Mouse (Mus musculus) liver, embryonic 14.5 days (tissue): ENCODE data around the gene Zdhhc13. TPM values are rescaled to one million over a fixed set of nuclear protein-coding genes. Genes with fewer than 3 reads are reported as not detected.

Experiments used
- ATAC-seq: fragments of 200-750 bp; cut with Nextera tagmentation; 2 replicates; pipeline ENCODE4 v1.8.0; 2017; ENCODE audit warnings: moderate number of reproducible peaks, mild to moderate bottlenecking, moderate library complexity; ENCODE audit not compliant: insufficient read depth
- DNase-seq, 3 experiments: peaks; one replicate each; pipeline ENCODE4 v3.0.0-alpha.2; 2012 to 2013; ENCODE audit warnings: low read depth in 3 of 3, low spot score in 3 of 3
- H3K27ac ChIP-seq: fragments of 300-500 bp; sonication (generic); 2 replicates; pipeline ENCODE4 v1.5.1; 2014; ENCODE audit warnings: moderate library complexity, mild to moderate bottlenecking, control low read depth, inconsistent platforms
- H3K27me3 ChIP-seq: fragments of 300-500 bp; sonication (generic); 2 replicates; pipeline ENCODE4 v1.6.1; 2014; ENCODE audit warnings: mild to moderate bottlenecking, low read length, moderate library complexity; ENCODE audit not compliant: control insufficient read depth, insufficient read depth
- H3K36me3 ChIP-seq: fragments of 300-500 bp; sonication (generic); replicated peaks from 2 replicates; pipeline ENCODE4 v1.6.1; 2014; ENCODE audit warnings: low read depth; ENCODE audit not compliant: control insufficient read depth, insufficient read depth
- H3K4me1 ChIP-seq, 2 experiments: fragments of 200-500 bp in 1 of 2; fragments of 300-500 bp in 1 of 2; sonication (generic) in 1 of 2; replicated peaks; 2 replicates each; pipeline ENCODE4 v1.6.1; 2012 to 2014; ENCODE audit warnings: antibody characterized with exemption in 1 of 2, inconsistent platforms in 1 of 2, low read length in 1 of 2; ENCODE audit not compliant: control insufficient read depth in 2 of 2, insufficient read depth in 2 of 2
- H3K4me2 ChIP-seq: fragments of 300-500 bp; sonication (generic); 2 replicates; pipeline ENCODE4 v1.6.1; 2014; ENCODE audit warnings: low read depth, mild to moderate bottlenecking, control low read depth, moderate library complexity
- H3K4me3 ChIP-seq, 2 experiments: fragments of 200-500 bp in 1 of 2; fragments of 300-500 bp in 1 of 2; sonication (generic) in 1 of 2; 2 replicates each; pipeline ENCODE4 v1.5.1; 2012 to 2014; ENCODE audit warnings: low read depth in 2 of 2, low read length in 2 of 2, mild to moderate bottlenecking in 2 of 2, control low read depth in 1 of 2, inconsistent platforms in 1 of 2, moderate library complexity in 1 of 2; ENCODE audit not compliant: insufficient read depth in 1 of 2
- H3K9ac ChIP-seq: fragments of 300-500 bp; sonication (generic); replicated peaks from 2 replicates; pipeline ENCODE4 v1.6.1; 2014; ENCODE audit warnings: mild to moderate bottlenecking, control low read depth, moderate library complexity
- H3K9me3 ChIP-seq: fragments of 300-500 bp; sonication (generic); 2 replicates; pipeline ENCODE4 v1.6.1; 2016; ENCODE audit warnings: low read length, mixed read lengths; ENCODE audit not compliant: control insufficient read depth
- CTCF ChIP-seq: IDR thresholded peaks from 2 replicates; pipeline ENCODE4 v1.5.1; 2016; ENCODE audit warnings: antibody characterized with exemption, low read depth, control low read depth
- EP300 ChIP-seq: IDR thresholded peaks from 2 replicates; pipeline ENCODE4 v1.6.1; 2016; ENCODE audit warnings: antibody characterized with exemption, low read depth
- WGBS: fragments of 180-500 bp; shearing (Covaris S2); extraction: QIAGEN DNeasy Blood & Tissue Kit; methylation state at CpG from one replicate; pipeline ENCODE4 v1.1.7; 2014; ENCODE audit not compliant: insufficient replicate concordance; 5-methylcytosine and 5-hydroxymethylcytosine counted together
- polyA plus RNA-seq, 2 experiments: library from polyadenylated mRNA; depleted of rRNA in 1 of 2; stranded (reverse) in 1 of 2; unstranded in 1 of 2; fragments of >200 nt; fragmentation: Nextera tagmentation in 1 of 2; extraction: Ambion mirVana in 1 of 2; gene quantifications; 2 replicates each; pipeline versions ENCODE4 v1.2.1 to v1.2.3; 2012 to 2014

Zdhhc13 gene
- polyA plus RNA-seq, 2 experiments, result 9.4 to 13.5 TPM

DNA sequence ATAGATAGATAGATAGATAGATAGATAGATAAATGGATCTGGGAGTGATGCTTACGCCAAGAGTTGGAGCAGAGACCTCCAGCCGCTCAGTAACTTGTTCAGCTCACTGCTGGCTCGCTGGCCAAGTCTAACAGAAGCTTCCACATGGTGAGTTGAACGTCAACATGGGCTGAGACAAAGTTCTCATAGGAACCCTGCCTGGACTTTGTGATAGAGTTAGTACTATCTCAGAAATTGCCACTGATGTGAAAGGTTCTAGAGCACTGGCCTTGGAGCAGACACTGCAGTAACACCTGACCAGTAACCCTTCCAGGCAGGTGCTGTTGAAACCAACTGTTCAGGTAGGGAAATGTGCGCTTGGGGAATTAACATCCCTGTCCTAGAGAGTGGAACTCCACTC lies 54.7 kb downstream of the Zdhhc13 start:
- DNase-seq (no peak), ATAC-seq (no peak)
- Histone ChIP-seq H3K4me1 (no peaks in the 10 kb centered on the region), H3K4me2 (no peak overlapping the region), H3K27ac (no peak overlapping the region), H3K4me3 (no peak overlapping the region), H3K27me3 (no peaks in the 10 kb centered on the region), H3K9ac (no peak overlapping the region), H3K36me3 (no peaks in the 10 kb centered on the region), H3K9me3 (no peaks in the 10 kb centered on the region)
- TF ChIP-seq CTCF, result no peak
- TF ChIP-seq EP300, result no peak
- WGBS, result 68% methylated on average over 5 of the region's 5 CpGs

GRCm38 (mm10) chr7:48845213-48845973 lies 56.6 kb downstream of the Zdhhc13 start:
- H3K36me3 ChIP-seq, result no peaks in the 10 kb centered on the region
- H3K9ac ChIP-seq, result no peak overlapping the region
- no peaks in the 10 kb centered on the region for H3K27me3 ChIP-seq
- no peak overlapping the region for H3K27ac ChIP-seq
- H3K4me3 ChIP-seq, result no peak overlapping the region
- H3K9me3 ChIP-seq, result no peaks in the 10 kb centered on the region
- ATAC-seq, result no peak
- H3K4me2 ChIP-seq, result no peak overlapping the region
- 73% methylated on average over 12 of the region's 12 CpGs for WGBS
- TF ChIP-seq EP300, result no peak
- TF ChIP-seq CTCF, result no peak
- DNase-seq, result no peak
- H3K4me1 ChIP-seq, result no peaks in the 10 kb centered on the region

DNA sequence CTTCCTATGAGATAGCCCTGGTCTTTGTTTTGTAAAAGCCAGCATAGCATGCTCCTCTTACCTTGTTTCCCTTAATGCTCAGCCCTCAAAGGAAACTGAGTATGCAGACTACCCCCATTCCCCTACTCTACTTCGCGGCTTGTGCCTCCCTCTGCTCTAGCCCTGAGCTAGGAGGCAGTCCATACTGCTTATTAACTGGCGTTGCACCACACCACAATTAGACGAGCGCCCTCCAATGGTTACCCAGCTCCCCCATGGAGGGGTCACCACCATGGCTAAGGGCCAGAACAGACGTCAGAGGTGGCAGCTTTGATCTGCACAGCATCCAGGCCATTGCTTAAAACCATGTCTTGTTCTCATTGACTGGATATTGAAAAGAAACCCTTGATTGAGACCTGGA lies 58.0 kb downstream of the Zdhhc13 start:
- 63% methylated on average over 6 of the region's 6 CpGs for WGBS
- DNase-seq, result no peak

DNA sequence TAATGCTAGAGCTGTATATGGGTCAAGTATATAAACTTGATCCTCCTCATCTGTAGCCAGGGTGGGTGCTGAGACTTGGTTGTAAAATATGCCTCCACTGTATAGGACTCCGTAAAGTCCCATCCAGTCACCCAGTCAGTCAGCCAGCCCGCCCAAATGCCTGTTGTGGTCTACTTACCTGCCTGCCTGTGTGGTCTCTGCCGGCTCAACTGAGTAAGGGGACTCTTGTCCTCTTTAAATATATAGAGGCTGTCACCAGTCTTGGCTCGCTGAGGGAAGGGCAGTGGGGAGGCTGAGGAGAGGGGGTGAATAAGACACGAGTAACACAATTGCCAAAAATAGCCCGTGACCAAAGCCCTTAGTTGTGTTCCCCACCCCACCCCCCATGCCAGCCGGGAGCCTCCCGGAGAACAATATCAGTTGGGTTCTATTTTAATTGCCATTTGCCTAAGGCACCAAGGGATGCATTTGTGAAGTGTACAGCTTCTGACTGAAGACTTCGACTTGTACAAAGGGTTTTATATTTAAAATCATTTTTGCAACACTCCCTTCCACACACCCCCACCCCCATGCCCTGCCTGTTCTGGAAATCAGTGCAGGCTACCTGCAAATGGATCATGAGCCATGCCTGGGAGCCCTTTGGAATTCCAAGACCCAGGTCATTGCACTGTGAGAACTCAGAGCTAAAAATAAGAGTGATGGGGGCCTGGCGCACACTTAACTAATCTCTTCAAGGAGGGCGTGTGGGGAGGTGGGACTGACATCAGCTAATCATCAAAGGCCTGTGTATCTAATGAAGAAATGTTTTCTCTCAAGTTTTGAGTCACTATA lies 59.2 kb downstream of the Zdhhc13 start, which contains the start of gene Csrp3:
Gene Csrp3, minus strand, starts transcription at position 214 of the 831 bp plus-strand sequence.
- 54% methylated on average over 11 of the region's 11 CpGs for WGBS
- H3K4me1 ChIP-seq, result peaks cover 3 to 7% of the 10 kb centered on the region in 2 experiments
- H3K9ac ChIP-seq, result no peak within 1 kb of the TSS
- no peaks in the 10 kb centered on the region for H3K36me3 ChIP-seq
- no peaks in the 10 kb centered on the region for H3K9me3 ChIP-seq
- H3K4me2 ChIP-seq, result no peak within 1 kb of the TSS
- DNase-seq, result no peak
- no peak for ATAC-seq
- H3K4me3 ChIP-seq, result no peak within 1 kb of the TSS
- H3K27me3 ChIP-seq, result no peaks in the 10 kb centered on the region
- H3K27ac ChIP-seq, result no peak within 1 kb of the TSS
- TF ChIP-seq CTCF, result no peak
- TF ChIP-seq EP300, result no peak

More for the DNA sequence above, 58.0 kb downstream of the Zdhhc13 start:
- H3K4me2 ChIP-seq, result no peak overlapping the region
- no peak overlapping the region for H3K27ac ChIP-seq
- no peaks in the 10 kb centered on the region for H3K4me1 ChIP-seq
- ATAC-seq, result no peak
- H3K9me3 ChIP-seq, result no peaks in the 10 kb centered on the region
- no peak overlapping the region for H3K9ac ChIP-seq
- TF ChIP-seq CTCF (no peak), EP300 (no peak)
- no peaks in the 10 kb centered on the region for H3K27me3 ChIP-seq
- no peak overlapping the region for H3K4me3 ChIP-seq
- no peaks in the 10 kb centered on the region for H3K36me3 ChIP-seq

- no peak overlapping the region for H3K4me2 ChIP-seq
- no peak for DNase-seq
- no peaks in the 10 kb centered on the region for H3K27me3 ChIP-seq
- WGBS, result 72% methylated on average over 6 of the region's 6 CpGs
- H3K4me3 ChIP-seq, result no peak overlapping the region
- H3K9me3 ChIP-seq, result no peaks in the 10 kb centered on the region
- TF ChIP-seq EP300 (no peak), CTCF (no peak)
- ATAC-seq, result no peak
- H3K4me1 ChIP-seq, result peaks cover 3 to 11% of the 10 kb centered on the region in 2 experiments
- H3K27ac ChIP-seq, result no peak overlapping the region
- no peaks in the 10 kb centered on the region for H3K36me3 ChIP-seq
- no peak overlapping the region for H3K9ac ChIP-seq
Observed at GRCm38 (mm10) chr7:48851529-48852104, 62.8 kb downstream of the Zdhhc13 start.
